Mouse (Mus musculus): ENCODE data around the gene Rnf187. TPM values are rescaled to one million over a fixed set of nuclear protein-coding genes. Genes with fewer than 3 reads are reported as not detected.
A peak's percentile ranks its signal among the peaks of the same experiment; 100 is the strongest.

Gene Rnf187
- polyA plus RNA-seq, 1 experiment from 2014 or later: 45.0 TPM

- Histone ChIP-seq H3K79me2 (ENCODE audit: inconsistent target) (no peaks in the 10 kb centered on the region), H3K27ac (no peak within 1 kb of the TSS), H3K36me3 (ENCODE audit: inconsistent target) (no peaks in the 10 kb centered on the region), H3K4me3 (ENCODE audit: inconsistent target) (no peak within 1 kb of the TSS)
- WGBS (ENCODE audit: missing documents): 94% methylated on average over 12 of the region's 12 CpGs
Measured at GRCm38 (mm10) chr11:58917745-58918366, 20.9 kb downstream of the Rnf187 start, which contains the start of gene Btnl10. Btnl10 (plus strand) TSS chr11:58917908.

DNA sequence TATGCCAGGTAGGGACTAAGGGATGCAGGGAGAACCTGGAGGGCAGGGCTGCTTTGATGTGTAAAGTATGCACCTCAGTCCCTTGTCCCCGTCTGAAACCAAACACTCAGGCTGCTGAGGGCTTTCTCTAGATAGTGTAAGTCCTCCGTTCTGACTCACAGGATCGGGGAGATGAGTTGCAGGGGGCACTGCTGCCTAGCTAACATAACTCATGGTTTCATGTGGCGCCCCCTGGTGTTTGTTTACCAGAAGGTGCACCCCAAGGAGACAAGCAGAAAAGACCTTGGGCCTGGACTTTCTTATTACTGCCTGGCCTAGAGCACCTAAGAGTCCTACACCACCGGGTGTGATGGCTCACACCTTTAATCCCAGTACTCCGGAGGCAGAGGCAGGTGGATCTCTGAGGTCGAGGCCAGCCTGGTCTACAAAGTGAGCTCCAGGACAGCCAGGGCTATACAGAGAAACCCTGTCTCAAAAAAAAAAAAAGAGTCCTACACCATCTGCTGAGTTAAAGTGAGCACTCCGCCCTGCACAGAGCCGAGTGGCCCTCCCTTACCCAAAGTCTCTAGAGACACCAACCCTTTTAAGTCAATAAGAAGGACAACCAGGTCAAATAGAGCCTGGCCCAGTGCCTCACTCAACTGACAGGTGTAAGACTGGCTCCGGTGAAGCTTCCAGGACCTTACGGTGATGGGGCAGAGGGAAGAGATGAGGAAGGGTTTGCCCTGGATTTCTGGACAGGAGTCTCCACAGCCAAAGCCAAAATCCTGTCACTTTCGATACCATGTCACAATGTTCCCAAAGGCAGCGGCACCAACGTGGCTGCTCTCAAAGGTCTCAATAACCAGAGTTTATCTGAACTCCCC, 21.6 kb downstream of the Rnf187 start:
- H3K79me2 ChIP-seq (ENCODE audit: inconsistent target): no peaks in the 10 kb centered on the region
- H3K4me3 ChIP-seq (ENCODE audit: inconsistent target): no peak overlapping the region
- no peak overlapping the region for H3K27ac ChIP-seq
- 60% methylated on average over 14 of the region's 14 CpGs for WGBS (ENCODE audit: missing documents)
- no peaks in the 10 kb centered on the region for H3K36me3 ChIP-seq (ENCODE audit: inconsistent target)

DNA sequence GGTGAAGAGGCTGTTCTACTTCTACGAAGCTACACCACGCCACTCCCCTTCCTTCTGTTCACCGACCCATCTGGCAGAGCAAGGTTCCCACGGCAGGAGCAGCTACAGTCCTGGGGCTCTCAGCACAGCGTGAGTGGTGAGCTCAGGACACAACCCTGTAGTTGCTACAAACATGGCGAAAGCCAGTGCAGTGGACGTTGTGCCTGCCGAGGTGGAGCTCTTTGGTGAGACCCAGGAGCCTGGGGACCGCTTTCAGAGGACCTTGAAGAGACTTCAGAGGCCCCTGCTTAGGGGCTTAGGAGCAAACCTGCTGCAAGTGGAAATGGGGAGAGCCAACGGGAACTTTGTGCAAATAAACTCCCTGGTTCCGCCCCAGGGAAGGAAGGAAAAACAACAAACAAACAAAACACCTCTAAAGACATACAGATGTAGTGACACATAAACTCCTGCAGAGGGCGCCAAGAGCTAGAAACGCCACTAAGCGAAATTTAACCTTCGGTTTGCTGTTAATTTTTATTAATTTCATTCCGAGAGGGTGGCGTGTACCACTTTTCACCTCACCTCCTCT, 24.2 kb downstream of the Rnf187 start:
- WGBS (ENCODE audit: missing documents): 8% methylated on average over 15 of the region's 17 CpGs
- Histone ChIP-seq H3K36me3 (ENCODE audit: inconsistent target) (no peaks in the 10 kb centered on the region), H3K79me2 (ENCODE audit: inconsistent target) (no peaks in the 10 kb centered on the region), H3K27ac (no peak overlapping the region), H3K4me3 (ENCODE audit: inconsistent target) (peak overlapping the region; percentile 5; the same call in 1 of the 2 replicates)

GRCm38 (mm10) chr11:58913776-58914175, 24.9 kb downstream of the Rnf187 start:
- H3K36me3 ChIP-seq (ENCODE audit: inconsistent target): no peaks in the 10 kb centered on the region
- no peak overlapping the region for H3K27ac ChIP-seq
- H3K79me2 ChIP-seq (ENCODE audit: inconsistent target): no peaks in the 10 kb centered on the region
- WGBS (ENCODE audit: missing documents): 78% methylated on average over 1 of the region's 1 CpGs
- no peak overlapping the region for H3K4me3 ChIP-seq (ENCODE audit: inconsistent target)

GRCm38 (mm10) chr11:58904838-58905237, 33.9 kb downstream of the Rnf187 start:
- WGBS (ENCODE audit: missing documents): 77% methylated on average over 6 of the region's 6 CpGs
- peaks cover 13% of the 10 kb centered on the region; the same call in 1 of the 2 replicates for H3K36me3 ChIP-seq (ENCODE audit: inconsistent target)
- H3K27ac ChIP-seq: no peak overlapping the region
- H3K4me3 ChIP-seq (ENCODE audit: inconsistent target): peak overlapping the region; percentile 57; the same call in 1 of the 2 replicates
- H3K79me2 ChIP-seq (ENCODE audit: inconsistent target): no peaks in the 10 kb centered on the region

- Histone ChIP-seq H3K36me3 (ENCODE audit: inconsistent target) (peaks cover 14% of the 10 kb centered on the region; the same call in 1 of the 2 replicates), H3K27ac (peak overlapping the region; percentile 38; the same call in 1 of the 2 replicates)
Measured at GRCm38 (mm10) chr11:58904410-58904718, 34.4 kb downstream of the Rnf187 start.

GRCm38 (mm10) chr11:58903511-58904409, 35.0 kb downstream of the Rnf187 start, which contains the start of gene Zfp39:
Zfp39 (minus strand) TSS chr11:58904225.
- under 1% methylated on average over 39 of the region's 40 CpGs for WGBS (ENCODE audit: missing documents)
- Histone ChIP-seq H3K79me2 (ENCODE audit: inconsistent target) (no peaks in the 10 kb centered on the region), H3K4me3 (ENCODE audit: inconsistent target) (peak within 1 kb of the TSS; percentile 57), H3K27ac (peak within 1 kb of the TSS; percentile 38), H3K36me3 (ENCODE audit: inconsistent target) (peaks cover 19% of the 10 kb centered on the region; the same call in 1 of the 2 replicates)

More at GRCm38 (mm10) chr11:58904410-58904718, 34.4 kb downstream of the Rnf187 start:
- no peaks in the 10 kb centered on the region for H3K79me2 ChIP-seq (ENCODE audit: inconsistent target)
- WGBS (ENCODE audit: missing documents): 2% methylated on average over 8 of the region's 8 CpGs
- H3K4me3 ChIP-seq (ENCODE audit: inconsistent target): peak overlapping the region; percentile 57

DNA sequence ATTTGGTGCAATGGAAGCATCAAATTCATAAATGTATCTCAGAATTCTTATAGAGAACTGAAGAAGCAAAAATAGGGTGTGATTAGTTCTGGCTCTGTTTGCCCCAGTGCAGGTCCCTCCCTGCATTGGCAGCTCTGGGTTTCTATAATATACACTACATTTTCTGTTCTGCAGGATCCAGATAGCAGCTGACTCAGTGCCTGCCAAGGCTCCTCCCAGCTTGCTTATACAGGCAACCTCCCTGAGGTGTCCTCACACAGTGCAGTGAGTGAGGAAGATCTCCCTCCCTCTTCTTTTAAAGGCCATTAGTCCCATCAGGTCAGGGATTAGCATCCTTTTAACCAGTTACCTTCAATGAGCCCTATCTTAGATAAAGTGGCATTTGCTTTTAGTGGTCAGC, 37.6 kb downstream of the Rnf187 start:
- H3K79me2 ChIP-seq (ENCODE audit: inconsistent target): no peaks in the 10 kb centered on the region
- H3K27ac ChIP-seq: no peak overlapping the region
- no peak overlapping the region for H3K4me3 ChIP-seq (ENCODE audit: inconsistent target)

GRCm38 (mm10) chr11:58897485-58897884, 41.2 kb downstream of the Rnf187 start:
- WGBS (ENCODE audit: missing documents): 98% methylated on average over 5 of the region's 6 CpGs
- Histone ChIP-seq H3K4me3 (ENCODE audit: inconsistent target) (no peak overlapping the region), H3K27ac (no peak overlapping the region), H3K79me2 (ENCODE audit: inconsistent target) (no peaks in the 10 kb centered on the region), H3K36me3 (ENCODE audit: inconsistent target) (peaks cover 56% of the 10 kb centered on the region)

More for the DNA sequence above, 37.6 kb downstream of the Rnf187 start:
- H3K36me3 ChIP-seq (ENCODE audit: inconsistent target): peaks cover 35% of the 10 kb centered on the region; the same call in 1 of the 2 replicates

- Histone ChIP-seq H3K27ac (no peak overlapping the region), H3K4me3 (ENCODE audit: inconsistent target) (no peak overlapping the region), H3K79me2 (ENCODE audit: inconsistent target) (no peaks in the 10 kb centered on the region), H3K36me3 (ENCODE audit: inconsistent target) (peaks cover 72% of the 10 kb centered on the region)
- WGBS (ENCODE audit: missing documents): 93% methylated on average over 5 of the region's 6 CpGs
Measured at GRCm38 (mm10) chr11:58894456-58894855, 44.3 kb downstream of the Rnf187 start.

DNA sequence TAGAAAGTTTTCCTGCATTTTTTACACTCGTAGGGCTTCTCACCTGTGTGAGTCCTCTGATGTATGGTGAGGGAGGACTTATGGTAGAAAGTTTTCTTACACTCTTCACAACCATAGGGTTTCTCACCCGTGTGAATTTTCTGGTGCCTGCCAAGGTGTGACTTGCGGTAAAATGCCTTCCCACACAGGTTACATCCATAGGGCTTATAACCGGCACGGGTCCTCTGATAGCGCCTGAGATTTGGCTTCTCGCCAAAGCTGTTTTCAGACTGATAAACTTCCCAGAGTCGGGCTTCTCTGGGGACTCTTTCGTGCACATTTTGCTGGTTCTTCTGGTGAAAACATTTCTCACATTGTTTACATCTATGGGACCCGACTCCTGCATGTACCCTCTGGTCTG, 48.2 kb downstream of the Rnf187 start:
- WGBS (ENCODE audit: missing documents): 93% methylated on average over 9 of the region's 10 CpGs
- Histone ChIP-seq H3K4me3 (ENCODE audit: inconsistent target) (no peak overlapping the region), H3K36me3 (ENCODE audit: inconsistent target) (peaks cover 49% of the 10 kb centered on the region), H3K27ac (no peak overlapping the region), H3K79me2 (ENCODE audit: inconsistent target) (no peaks in the 10 kb centered on the region)

DNA sequence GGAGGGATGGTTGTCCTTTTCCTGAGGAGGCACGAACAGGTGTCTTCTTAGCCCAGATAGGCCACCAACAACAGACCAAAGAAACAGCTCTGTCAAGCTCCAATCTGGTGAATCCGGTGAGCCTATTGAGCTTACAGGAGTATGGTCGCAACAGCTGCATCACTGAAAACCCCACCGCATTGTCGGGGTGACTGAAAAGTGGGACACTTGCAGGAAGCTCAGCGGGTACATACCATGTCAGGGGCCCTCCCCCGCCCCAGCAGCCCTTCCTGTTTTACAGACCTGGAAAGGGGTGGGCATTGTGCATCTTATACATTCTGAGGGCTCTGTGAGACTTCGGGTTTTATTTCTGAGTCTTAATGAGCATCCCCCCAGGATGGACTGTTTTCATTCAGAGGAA, 55.0 kb downstream of the Rnf187 start:
- no peak overlapping the region for H3K27ac ChIP-seq
- no peak overlapping the region for H3K4me3 ChIP-seq (ENCODE audit: inconsistent target)
- H3K36me3 ChIP-seq (ENCODE audit: inconsistent target): peaks cover 12% of the 10 kb centered on the region; the same call in 1 of the 2 replicates
- no peaks in the 10 kb centered on the region for H3K79me2 ChIP-seq (ENCODE audit: inconsistent target)
- WGBS (ENCODE audit: missing documents): 41% methylated on average over 7 of the region's 8 CpGs

Measured in macrophage (primary cell).